ENCODE assay signal across 13 mouse cellular contexts in genomic region chr19:26706910-26707309, GRCm38 (mm10).
A peak's percentile ranks its signal among the peaks of the same experiment; 100 is the strongest.
DNase-seq lines count a peak whose midpoint lies in the region; ATAC-seq lines count a peak whose summit lies in the region.
"Had no signal": no experiment of that assay in that cellular context is flagged by ENCODE, and none has a peak within 500 bp of the region (broad histone marks: within the 10 kb centered on the region; RNA-seq: fewer than 3 reads in every experiment).

No protein-coding gene starts in this region.

- WGBS in forebrain, embryonic 14.5 days = 76% methylated on average over 5 of the region's 5 CpGs

- DNase-seq in kidney, postnatal 36 days = peak; percentile 14 to 44
- DNase-seq in kidney, adult 9 months = no peak
- peak; percentile 20 for DNase-seq in heart, postnatal 36 days
- no peak for DNase-seq in forebrain, embryonic 14.5 days (ENCODE audit: low spot score)
- DNase-seq: liver; midbrain, embryonic 14.5 days had no signal

- H3K9ac ChIP-seq in forebrain, embryonic 14.5 days (ENCODE audit: low read length) = no peak overlapping the region

- peaks cover 4% of the 10 kb centered on the region; the same call in 1 of the 2 replicates for H3K36me3 ChIP-seq in forebrain, embryonic 14.5 days (ENCODE audit: control insufficient read depth, insufficient read depth, low read length)
- H3K36me3 ChIP-seq: hindbrain, embryonic 10.5 days had no signal

- no peaks in the 10 kb centered on the region for H3K9me3 ChIP-seq in forebrain, embryonic 14.5 days (replicated peaks; ENCODE audit: control insufficient read depth, low read length)
- H3K9me3 ChIP-seq: hindbrain, embryonic 10.5 days had no signal

- intact Hi-C loops in heart, postnatal 36 days (cut with DNase I) = no loop called here

- H3K27ac ChIP-seq in forebrain, embryonic 14.5 days (ENCODE audit: low read depth, low read length) = no peak overlapping the region
- H3K27ac ChIP-seq: hindbrain, embryonic 10.5 days; layer of hippocampus, adult 2 months had no signal

- no peaks in the 10 kb centered on the region for H3K4me1 ChIP-seq in forebrain, embryonic 14.5 days (ENCODE audit: control insufficient read depth, insufficient read depth, low read length)
- H3K4me1 ChIP-seq: hindbrain, embryonic 10.5 days had no signal

- no peaks in the 10 kb centered on the region for H3K27me3 ChIP-seq in forebrain, embryonic 14.5 days (replicated peaks; ENCODE audit: control insufficient read depth, insufficient read depth, low read length)

- no peak overlapping the region for H3K4me2 ChIP-seq in forebrain, embryonic 14.5 days (ENCODE audit: low read length)

- ATAC-seq in activated CD4-positive, CD25-positive, alpha-beta regulatory T cell, adult 4 months = peak; percentile 65
- peak; percentile 31; the same call in 1 of the 2 replicates for ATAC-seq in megakaryocyte progenitor cell, adult 5-6 weeks (replicated peaks; ENCODE audit: poor library complexity)
- ATAC-seq in frontal cortex, adult (ENCODE audit: low TSS enrichment) = no peak
- no peak for ATAC-seq in megakaryocyte, adult 5-6 weeks (ENCODE audit: poor library complexity, severe bottlenecking)
- ATAC-seq in forebrain, embryonic 14.5 days = no peak
- ATAC-seq: forebrain, embryonic 16.5 days had no signal

- no peak overlapping the region for H3K4me3 ChIP-seq in forebrain, embryonic 14.5 days (ENCODE audit: low read depth, low read length)
- H3K4me3 ChIP-seq: hindbrain, embryonic 10.5 days; layer of hippocampus, adult 2 months had no signal

Comparison
In these comparisons a context has a peak if more than half of its experiments do, and no peak if none do; other contexts are left out.
1. DNase-seq: peak in kidney, postnatal 36 days (2 of 2) and heart, postnatal 36 days (2 of 2); none in kidney, adult 9 months (single experiment) and forebrain, embryonic 14.5 days (single experiment).
2. ATAC-seq: peak in activated CD4-positive, CD25-positive, alpha-beta regulatory T cell, adult 4 months (single experiment) and megakaryocyte progenitor cell, adult 5-6 weeks (single experiment); none in frontal cortex, adult (single experiment), megakaryocyte, adult 5-6 weeks (single experiment) and forebrain, embryonic 14.5 days (single experiment).